In genomic region chr3:152550031-152550430, GRCm38 (mm10) we compare ENCODE assay signal across 18 mouse cellular contexts.
"Had no signal": no experiment of that assay in that cellular context is flagged by ENCODE, and none has a peak within 500 bp of the region (broad histone marks: within the 10 kb centered on the region; RNA-seq: fewer than 3 reads in every experiment).

No protein-coding gene starts in this region.

- H3K27me3 ChIP-seq: megakaryocyte, embryonic 14.5 days; midbrain, embryonic 12.5 days; neural tube, embryonic 13.5 days; stomach, embryonic 15.5 days had no signal

- H3K9ac ChIP-seq: midbrain, embryonic 12.5 days; neural tube, embryonic 13.5 days; stomach, embryonic 15.5 days had no signal

- H3K4me1 ChIP-seq: midbrain, embryonic 12.5 days; neural tube, embryonic 13.5 days had no signal

- ATAC-seq: inflammation-experienced regulatory T-cells, adult 6 months; intestine, embryonic 16.5 days; midbrain, embryonic 16.5 days had no signal

- H3K36me3 ChIP-seq: midbrain, embryonic 12.5 days; neural tube, embryonic 13.5 days; stomach, embryonic 15.5 days had no signal

- H3K27ac ChIP-seq: macrophage; midbrain, embryonic 12.5 days; neural tube, embryonic 13.5 days; stomach, embryonic 15.5 days had no signal

- H3K9me3 ChIP-seq: megakaryocyte, embryonic 14.5 days; midbrain, embryonic 12.5 days; neural tube, embryonic 13.5 days; stomach, embryonic 15.5 days had no signal

- DNase-seq: kidney, adult 18-20 months; kidney, adult 9 months; kidney, postnatal 14 days; kidney, postnatal 4 days; lung, adult 2 months; retina, postnatal 1 day; right cerebral cortex, postnatal 25 days; spleen, adult 18-20 months; thymus, postnatal 25 days had no signal

- H3K4me3 ChIP-seq: megakaryocyte, embryonic 14.5 days; midbrain, embryonic 12.5 days; myocyte; neural tube, embryonic 13.5 days; stomach, embryonic 15.5 days had no signal

- H3K4me2 ChIP-seq: midbrain, embryonic 12.5 days; neural tube, embryonic 13.5 days; stomach, embryonic 15.5 days had no signal
